Mouse (Mus musculus): ENCODE measurements around the gene Nup160.

- TF ChIP-seq CTCF (IDR thresholded peaks at IDR 0.05): no peak
- TF ChIP-seq EP300 (IDR thresholded peaks at IDR 0.05): no peak
These were observed 104.9 kb downstream of the Nup160 start for GRCm38 (mm10) chr2:90781938-90782337.
